Mouse (Mus musculus): ENCODE results near the gene Gm10959. TPM values are rescaled to one million over a fixed set of nuclear protein-coding genes. Genes with fewer than 3 reads are reported as not detected.

Gene Gm10959
- total RNA-seq, 2 experiments from 2014 or later: not detected

DNA sequence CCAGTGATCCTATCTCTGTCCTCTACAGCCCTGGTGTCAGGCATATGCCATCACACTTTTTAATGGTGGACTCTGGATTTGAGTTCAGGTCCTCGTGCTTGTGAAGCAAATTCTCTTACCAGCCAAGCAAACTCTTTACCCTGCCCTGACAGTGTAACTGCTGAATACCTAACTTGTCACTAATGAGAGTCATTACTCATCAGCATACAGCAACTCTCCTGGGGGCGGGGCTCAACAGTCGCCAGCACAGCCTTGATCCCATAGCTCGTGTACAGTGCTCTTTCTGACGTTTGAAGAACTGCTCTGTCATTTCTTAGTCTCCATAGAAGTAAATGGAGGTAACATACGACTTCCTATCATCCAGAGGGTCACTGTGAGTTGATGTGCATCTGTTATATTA lies 20.9 kb downstream of the Gm10959 start:
- no peak for ATAC-seq (replicated peaks; ENCODE audit: low FRiP score, poor library complexity, severe bottlenecking)

DNA sequence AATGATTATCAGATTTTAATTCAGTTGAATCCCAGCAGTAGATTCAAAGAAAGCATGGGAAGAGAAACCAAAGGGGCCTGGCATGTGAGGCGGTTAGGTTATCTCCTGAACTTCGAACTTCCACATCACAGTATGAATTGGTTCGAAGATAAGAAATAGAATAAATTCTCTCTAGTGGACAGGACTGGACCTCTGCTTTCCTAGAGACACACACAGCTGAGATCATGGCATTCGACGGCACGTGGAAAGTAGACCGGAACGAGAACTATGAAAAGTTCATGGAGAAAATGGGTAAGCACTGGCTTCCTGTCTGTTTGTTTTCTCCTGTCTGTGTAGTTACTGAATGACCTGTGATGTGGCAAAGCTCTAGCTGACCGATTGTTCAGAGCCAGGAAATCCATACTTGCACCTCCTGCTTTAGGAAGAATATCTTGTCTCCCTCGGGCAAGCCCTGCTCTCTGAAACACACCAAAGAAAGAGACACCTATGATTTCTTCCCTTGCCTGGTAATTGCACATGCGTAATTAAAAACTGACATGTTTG lies 23.9 kb downstream of the Gm10959 start:
- ATAC-seq (replicated peaks; ENCODE audit: low FRiP score, poor library complexity, severe bottlenecking): no peak

GRCm38 (mm10) chr3:122894772-122895171 lies 24.4 kb downstream of the Gm10959 start, which contains the start of gene Fabp2:
Gene Fabp2 (plus strand): TSS chr3:122895072.
- ATAC-seq (replicated peaks; ENCODE audit: low FRiP score, poor library complexity, severe bottlenecking): no peak

DNA sequence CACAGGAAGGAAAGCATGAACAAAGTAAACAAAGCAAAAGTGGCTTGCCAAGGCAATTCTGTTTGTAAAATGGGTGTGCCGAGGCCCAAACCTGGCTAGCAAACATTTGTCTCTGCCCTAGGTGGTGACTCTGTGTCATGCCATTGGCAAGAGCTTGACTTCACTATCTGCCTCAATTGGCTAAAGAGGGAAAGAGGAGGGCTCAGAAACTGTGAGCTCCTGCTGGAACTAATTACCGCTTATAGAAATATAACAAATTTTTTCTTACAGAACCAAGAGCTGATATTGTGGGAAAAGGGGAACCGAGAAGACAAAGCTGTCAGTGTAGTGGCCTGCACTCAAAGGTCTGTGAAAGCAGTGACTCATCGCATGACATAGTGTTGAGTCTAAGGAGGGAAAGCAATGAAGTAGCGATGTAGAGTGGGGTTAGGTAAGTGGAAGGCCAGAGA lies 30.8 kb downstream of the Gm10959 start:
- no peak for ATAC-seq (replicated peaks; ENCODE audit: low FRiP score, poor library complexity, severe bottlenecking)

DNA sequence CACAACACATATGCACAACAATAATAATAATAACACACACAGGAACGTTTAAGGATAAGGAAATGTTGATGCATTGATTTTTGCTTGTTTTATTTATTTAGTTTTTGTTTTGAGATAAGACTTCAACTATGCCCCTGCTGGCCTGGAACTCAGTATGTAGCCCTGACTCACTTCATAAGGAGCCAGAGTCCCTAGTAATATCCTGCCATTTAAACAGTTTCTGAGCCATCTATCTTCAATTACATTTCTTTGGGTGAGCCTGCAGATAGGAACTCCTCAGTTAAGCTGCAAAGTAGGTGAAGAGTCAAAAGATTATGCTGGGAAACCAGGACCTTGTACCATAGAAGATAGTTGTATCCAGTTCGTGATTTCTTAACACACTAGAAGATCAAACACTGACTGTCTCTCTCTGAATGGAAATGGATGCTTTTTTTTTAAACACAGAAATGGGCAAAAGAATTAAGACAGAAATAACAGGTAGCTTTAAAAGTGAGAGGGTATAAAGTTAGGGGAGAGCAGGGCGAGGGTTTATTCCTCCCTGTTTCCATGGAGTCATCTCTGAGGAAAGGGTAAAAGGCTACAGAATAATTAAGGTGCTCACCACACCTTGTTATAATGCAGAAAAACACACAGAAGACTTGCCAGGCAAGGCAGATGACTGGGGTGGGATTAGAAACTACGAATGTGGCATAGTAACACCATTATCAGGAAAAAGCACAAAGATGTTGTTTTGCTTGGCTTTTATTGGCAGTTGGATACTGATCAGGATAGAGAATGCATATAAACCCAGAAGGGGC lies 31.5 kb downstream of the Gm10959 start:
- ATAC-seq (replicated peaks; ENCODE audit: low FRiP score, poor library complexity, severe bottlenecking): no peak

DNA sequence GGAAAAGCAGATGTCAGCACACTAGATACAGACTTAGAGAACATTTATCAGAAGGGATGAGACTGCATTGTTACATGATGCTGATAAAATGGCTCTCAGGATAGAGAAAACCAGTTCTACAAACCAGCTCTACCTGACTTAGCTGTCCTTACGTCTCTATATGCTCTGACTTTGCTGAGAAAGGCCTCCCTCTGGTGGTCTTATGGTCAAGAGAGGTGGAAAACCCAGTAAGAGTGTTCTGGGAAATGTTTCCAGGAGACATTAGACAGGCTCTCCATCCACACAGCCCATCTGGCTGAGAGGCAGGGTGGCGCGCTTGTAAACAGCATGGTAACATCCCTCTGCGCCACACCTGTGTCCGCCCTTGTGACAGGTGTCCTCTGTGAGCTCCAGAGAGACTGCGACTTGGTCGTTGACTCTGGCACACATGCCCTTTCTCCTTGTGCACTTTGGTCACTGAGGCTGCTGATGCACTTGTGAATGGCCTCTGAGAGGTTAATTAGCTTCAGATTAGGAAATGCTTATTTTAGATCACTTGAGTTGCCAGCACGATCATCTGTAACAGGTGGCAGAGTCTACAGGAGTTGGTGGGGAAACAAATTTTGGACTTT lies 40.4 kb downstream of the Gm10959 start:
- no peak for ATAC-seq (replicated peaks; ENCODE audit: low FRiP score, poor library complexity, severe bottlenecking)

GRCm38 (mm10) chr3:122877543-122877942 lies 41.6 kb downstream of the Gm10959 start:
- no peak for ATAC-seq (replicated peaks; ENCODE audit: low FRiP score, poor library complexity, severe bottlenecking)

DNA sequence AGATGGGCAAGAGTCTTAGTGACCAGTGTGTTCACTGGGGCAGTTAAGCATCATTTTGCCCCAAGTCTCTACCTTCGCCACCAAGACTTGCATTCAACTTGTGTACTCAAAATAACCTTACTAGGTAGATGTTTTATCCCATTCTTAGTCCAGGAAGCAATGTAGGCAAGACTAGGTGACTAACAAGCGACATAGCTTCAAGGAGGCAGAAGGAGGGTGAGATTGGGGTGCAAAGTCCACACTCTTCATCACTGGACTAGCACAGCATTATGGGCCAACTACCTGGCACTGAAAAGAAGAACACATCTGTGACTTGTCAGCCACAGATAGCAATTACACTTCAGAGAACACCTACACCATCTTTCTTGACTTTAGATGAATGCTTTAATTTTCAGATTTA lies 42.3 kb downstream of the Gm10959 start:
- ATAC-seq (replicated peaks; ENCODE audit: low FRiP score, poor library complexity, severe bottlenecking): no peak

- ATAC-seq (replicated peaks; ENCODE audit: low FRiP score, poor library complexity, severe bottlenecking): no peak
These were observed 47.6 kb downstream of the Gm10959 start for GRCm38 (mm10) chr3:122871596-122871995.

DNA sequence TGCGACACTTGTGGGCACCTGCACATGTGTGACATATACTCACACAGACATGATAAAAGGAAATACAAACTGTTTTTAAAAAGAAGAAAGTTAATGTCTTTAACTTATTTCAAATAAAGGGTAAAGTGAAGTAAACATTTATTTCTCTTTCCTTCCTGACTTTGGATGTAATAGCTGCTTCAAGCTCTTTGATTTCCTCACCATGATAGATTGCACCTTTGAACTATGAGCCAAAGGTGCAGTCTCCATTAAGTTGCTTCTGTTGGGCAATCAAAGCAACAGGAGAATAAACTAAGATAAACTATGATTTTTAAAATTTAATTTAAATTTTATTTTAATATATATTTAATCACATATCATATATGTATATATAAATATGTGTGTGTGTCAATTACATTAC lies 50.9 kb downstream of the Gm10959 start:
- no peak for ATAC-seq (replicated peaks; ENCODE audit: low FRiP score, poor library complexity, severe bottlenecking)

GRCm38 (mm10) chr3:122865092-122865491 lies 54.1 kb downstream of the Gm10959 start:
- ATAC-seq (replicated peaks; ENCODE audit: low FRiP score, poor library complexity, severe bottlenecking): no peak

Other genes starting within 250 kb of the Gm10959 start
- gene Pde5a, start 190.4 kb downstream of the Gm10959 start, total RNA-seq (2015; ENCODE audit: low replicate concordance): 0.36 and 1.3 TPM in 2 replicates
- gene Pde5a, start 190.4 kb downstream of the Gm10959 start, total RNA-seq (2017; ENCODE audit: low replicate concordance): 0.39 TPM in 1 of 2 replicates, not detected in the other
- gene Fabp2, start 24.3 kb downstream of the Gm10959 start, total RNA-seq (2015; ENCODE audit: low replicate concordance): not detected in 2 replicates
- gene Fabp2, start 24.3 kb downstream of the Gm10959 start, total RNA-seq (2017; ENCODE audit: low replicate concordance): not detected in 2 replicates
- 69.2 and 79.6 TPM in 2 replicates for gene 1810037I17Rik, start 4.8 kb upstream of the Gm10959 start, total RNA-seq (2015; ENCODE audit: low replicate concordance)
- gene 1810037I17Rik, start 4.8 kb upstream of the Gm10959 start, total RNA-seq (2017; ENCODE audit: low replicate concordance): 27.6 and 34.5 TPM in 2 replicates
- 0.72 and 0.84 TPM in 2 replicates for gene Usp53, start 65.2 kb upstream of the Gm10959 start, total RNA-seq (2015; ENCODE audit: low replicate concordance)
- gene Usp53, start 65.2 kb upstream of the Gm10959 start, total RNA-seq (2017; ENCODE audit: low replicate concordance): 0.76 and 1.4 TPM in 2 replicates
- gene Myoz2, start 115.7 kb upstream of the Gm10959 start, total RNA-seq (2015; ENCODE audit: low replicate concordance): not detected in 2 replicates
- gene Myoz2, start 115.7 kb upstream of the Gm10959 start, total RNA-seq (2017; ENCODE audit: low replicate concordance): not detected in 2 replicates